Mouse (Mus musculus): ENCODE data around the gene Slc26a5.

- TF ChIP-seq CTCF (IDR thresholded peaks at IDR 0.05; ENCODE audit: insufficient read depth, low read length): no peak
- no peak for TF ChIP-seq POLR2A (IDR thresholded peaks at IDR 0.05; ENCODE audit: borderline replicate concordance, extremely low read depth, low read depth, low read length)
Measured at GRCm38 (mm10) chr5:21865346-21866107, at the start of gene Slc26a5.
